Mouse (Mus musculus) heart, embryonic 11.5 days (tissue): ENCODE measurements around the gene Gm14190. TPM values are rescaled to one million over a fixed set of nuclear protein-coding genes. Genes with fewer than 3 reads are reported as not detected.
"Not testable (repeated sequence)": the region's sequence is repeated elsewhere in the genome, so short reads cannot be mapped to it uniquely, and the experiment has no call there.

ENCODE experiments used
- ATAC-seq: fragments of 200-750 bp; cut with Nextera tagmentation; replicated peaks from 2 replicates; pipeline ENCODE4 v1.8.0; 2017; ENCODE audit warnings: moderate library complexity; ENCODE audit not compliant: insufficient number of reproducible peaks, low FRiP score, low TSS enrichment
- H3K27ac ChIP-seq: fragments of 300-500 bp; sonication (generic); 2 replicates; pipeline ENCODE4 v1.5.1; 2014; ENCODE audit warnings: mild to moderate bottlenecking, low read depth, low read length
- H3K27me3 ChIP-seq: fragments of 300-500 bp; sonication (generic); 2 replicates; pipeline ENCODE4 v1.6.1; 2014; ENCODE audit warnings: mild to moderate bottlenecking, low read length, mixed read lengths; ENCODE audit not compliant: control insufficient read depth, insufficient read depth
- H3K36me3 ChIP-seq: fragments of 300-500 bp; sonication (generic); 2 replicates; pipeline ENCODE4 v1.6.1; 2014; ENCODE audit warnings: mild to moderate bottlenecking, low read length, moderate library complexity, mixed read lengths; ENCODE audit not compliant: control insufficient read depth, insufficient read depth
- H3K4me1 ChIP-seq: fragments of 300-500 bp; sonication (generic); 2 replicates; pipeline ENCODE4 v1.6.1; 2014; ENCODE audit warnings: low read length; ENCODE audit not compliant: control insufficient read depth, insufficient read depth
- H3K4me2 ChIP-seq: fragments of 300-500 bp; sonication (generic); 2 replicates; pipeline ENCODE4 v1.6.1; 2014; ENCODE audit warnings: mild to moderate bottlenecking, moderate library complexity
- H3K4me3 ChIP-seq: fragments of 300-500 bp; sonication (generic); 2 replicates; pipeline ENCODE4 v1.5.1; 2014; ENCODE audit warnings: low read depth, low read length
- H3K9ac ChIP-seq: fragments of 300-500 bp; sonication (generic); 2 replicates; pipeline ENCODE4 v1.6.1; 2014; ENCODE audit warnings: mild to moderate bottlenecking, low read depth, low read length, moderate library complexity
- H3K9me3 ChIP-seq: fragments of 300-500 bp; sonication (generic); replicated peaks from 2 replicates; pipeline ENCODE4 v1.6.1; 2016; ENCODE audit warnings: low read length; ENCODE audit not compliant: control insufficient read depth
- WGBS: fragments of 180-500 bp; shearing (Covaris S2); extraction: QIAGEN DNeasy Blood & Tissue Kit; methylation state at CpG from one replicate; pipeline ENCODE4 v1.1.7; 2014; ENCODE audit not compliant: insufficient replicate concordance; 5-methylcytosine and 5-hydroxymethylcytosine counted together
- polyA plus RNA-seq: library from polyadenylated mRNA; unstranded; fragments of >200 nt; fragmentation: Nextera tagmentation; extraction: Ambion mirVana; gene quantifications from 2 replicates; pipeline ENCODE4 v1.2.1, GENCODE M21; 2014

The Gm14190 gene
- polyA plus RNA-seq, 1 experiment from 2014 or later: not detected

DNA sequence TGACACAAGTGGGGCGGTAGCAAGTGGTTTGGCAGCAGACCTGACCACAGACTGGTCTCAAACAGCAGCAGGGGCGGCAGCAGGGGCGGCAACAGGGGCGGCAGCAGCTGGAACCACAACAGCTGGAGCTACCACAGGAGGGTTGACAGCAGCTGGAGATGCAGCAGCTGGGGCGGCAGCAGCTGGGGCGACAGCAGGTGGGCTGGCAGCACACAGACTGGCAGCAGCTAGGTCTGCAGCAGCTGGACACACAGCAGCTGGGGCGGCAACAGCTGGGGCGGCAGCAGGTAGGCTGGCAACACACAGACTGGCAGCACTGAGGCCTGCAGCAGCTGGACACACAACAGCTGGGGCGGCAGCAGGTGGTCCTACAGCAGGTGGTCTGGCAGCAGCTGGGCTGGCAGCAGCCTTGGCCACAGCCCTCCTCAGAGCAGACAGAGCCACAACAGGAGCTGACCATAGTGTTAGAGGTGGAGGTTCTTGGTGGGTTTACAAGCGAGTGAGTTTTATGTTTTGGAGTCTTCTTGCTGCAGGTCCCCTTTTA lies 32.0 kb downstream of the Gm14190 start, which contains the start of gene Gm11563:
Gm11563 (minus strand) TSS at position 494 of the 544 bp plus-strand sequence.
- H3K36me3 ChIP-seq, H3K4me1 ChIP-seq, H3K9me3 ChIP-seq, ATAC-seq, H3K4me3 ChIP-seq, H3K27me3 ChIP-seq, H3K4me2 ChIP-seq, H3K27ac ChIP-seq, H3K9ac ChIP-seq: not testable (repeated sequence)
- 62% methylated on average over 10 of the region's 10 CpGs for WGBS

DNA sequence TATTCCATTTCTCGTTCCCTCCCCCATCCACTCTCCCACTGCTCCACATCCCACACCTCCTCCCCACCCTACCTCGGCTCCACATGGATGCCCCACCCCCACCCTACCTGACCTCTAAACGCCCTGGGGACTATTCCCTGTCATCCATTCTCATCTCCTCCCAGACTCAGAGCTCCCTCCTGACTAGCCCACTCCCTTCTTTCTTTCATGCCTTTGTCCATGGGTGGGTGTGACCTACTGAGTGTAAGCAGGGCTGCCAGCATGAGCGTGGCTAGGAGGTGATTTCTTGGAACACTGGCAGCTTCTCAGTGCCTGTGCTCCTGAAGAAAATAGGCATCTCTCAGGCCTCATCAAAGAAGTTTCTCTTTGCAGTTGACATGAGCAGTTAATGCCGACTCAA lies 33.5 kb downstream of the Gm14190 start:
- ATAC-seq: no peak
- Histone ChIP-seq H3K4me1 (no peaks in the 10 kb centered on the region), H3K9ac (no peak overlapping the region), H3K36me3 (no peaks in the 10 kb centered on the region), H3K4me2 (no peak overlapping the region), H3K9me3 (no peaks in the 10 kb centered on the region), H3K27me3 (no peaks in the 10 kb centered on the region), H3K27ac (no peak overlapping the region), H3K4me3 (no peak overlapping the region)
- WGBS: 47% methylated on average over 5 of the region's 5 CpGs

DNA sequence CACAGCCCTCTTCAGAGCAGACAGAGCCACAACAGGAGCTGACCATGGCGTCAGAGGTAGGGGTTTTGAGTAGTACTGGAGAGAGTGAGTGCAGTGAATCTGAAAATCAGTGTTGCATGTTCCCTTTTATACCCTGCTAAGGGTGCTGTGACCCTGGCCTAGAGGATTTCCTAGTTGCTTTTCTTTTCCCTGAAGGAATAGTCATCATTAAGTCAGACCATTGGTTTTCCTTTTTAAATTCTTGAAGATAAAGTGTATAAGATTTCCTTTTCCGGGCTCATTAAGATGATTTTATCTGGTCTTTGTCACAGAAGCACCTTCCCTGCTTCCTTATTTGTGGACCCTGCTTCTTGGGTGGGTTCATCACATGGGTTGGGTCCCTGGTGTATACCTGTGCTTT lies 40.4 kb downstream of the Gm14190 start, which contains the start of gene Gm11555:
Gm11555 (minus strand) TSS at position 101 of the 400 bp plus-strand sequence.
- Histone ChIP-seq H3K4me2 (no peak within 1 kb of the TSS), H3K4me1 (no peaks in the 10 kb centered on the region), H3K27ac (no peak within 1 kb of the TSS), H3K9ac (no peak within 1 kb of the TSS), H3K36me3 (no peaks in the 10 kb centered on the region), H3K4me3 (no peak within 1 kb of the TSS), H3K27me3 (no peaks in the 10 kb centered on the region), H3K9me3 (no peaks in the 10 kb centered on the region)
- 78% methylated on average over 2 of the region's 2 CpGs for WGBS
- ATAC-seq: no peak

DNA sequence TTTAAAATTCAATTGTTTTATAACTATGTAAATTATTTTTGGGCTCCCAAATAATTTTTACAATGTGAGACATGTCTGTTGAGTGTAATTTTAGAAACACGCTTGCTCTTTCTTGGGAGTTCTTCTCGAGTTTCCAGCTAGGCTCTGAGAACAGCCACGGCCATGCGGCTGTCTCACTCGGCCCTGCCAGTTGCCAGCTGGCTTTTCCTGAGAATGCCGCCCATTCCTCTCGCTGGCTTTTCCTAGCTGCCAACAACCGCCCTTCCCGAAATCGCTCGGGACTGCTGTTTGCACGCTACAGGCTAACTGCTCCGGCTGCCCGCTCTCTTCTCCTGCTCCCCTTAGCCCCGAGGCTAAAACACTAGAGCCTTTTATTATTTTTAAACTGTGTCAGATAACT lies 44.1 kb downstream of the Gm14190 start:
- Histone ChIP-seq H3K27ac (no peak overlapping the region), H3K4me1 (no peaks in the 10 kb centered on the region), H3K4me3 (no peak overlapping the region), H3K9me3 (no peaks in the 10 kb centered on the region), H3K9ac (no peak overlapping the region), H3K36me3 (no peaks in the 10 kb centered on the region), H3K27me3 (no peaks in the 10 kb centered on the region), H3K4me2 (no peak overlapping the region)
- ATAC-seq: no peak
- WGBS: 81% methylated on average over 15 of the region's 15 CpGs

DNA sequence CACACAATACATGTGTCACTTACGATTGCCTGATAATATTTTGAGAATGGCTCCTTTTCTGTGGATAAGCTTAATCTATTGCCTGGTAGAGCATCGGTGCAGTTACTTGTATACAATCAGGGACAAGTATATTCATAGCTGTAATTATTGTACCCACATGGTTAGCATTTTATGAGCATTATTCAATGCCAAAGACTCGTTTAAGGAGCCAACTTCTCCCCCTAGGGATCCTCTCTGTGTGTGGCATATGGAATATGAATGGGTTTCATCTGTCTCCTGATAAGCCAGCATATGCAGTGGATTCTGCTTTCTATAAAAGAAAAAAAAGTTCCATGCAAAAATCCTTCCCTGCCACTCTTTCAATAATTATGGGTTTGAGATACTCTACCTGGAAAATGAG lies 46.2 kb downstream of the Gm14190 start:
- Histone ChIP-seq H3K4me3 (no peak overlapping the region), H3K4me2 (no peak overlapping the region), H3K36me3 (no peaks in the 10 kb centered on the region), H3K9me3 (no peaks in the 10 kb centered on the region), H3K4me1 (no peaks in the 10 kb centered on the region), H3K27ac (no peak overlapping the region), H3K9ac (no peak overlapping the region), H3K27me3 (no peaks in the 10 kb centered on the region)
- WGBS: 75% methylated on average over 3 of the region's 3 CpGs
- ATAC-seq: no peak

DNA sequence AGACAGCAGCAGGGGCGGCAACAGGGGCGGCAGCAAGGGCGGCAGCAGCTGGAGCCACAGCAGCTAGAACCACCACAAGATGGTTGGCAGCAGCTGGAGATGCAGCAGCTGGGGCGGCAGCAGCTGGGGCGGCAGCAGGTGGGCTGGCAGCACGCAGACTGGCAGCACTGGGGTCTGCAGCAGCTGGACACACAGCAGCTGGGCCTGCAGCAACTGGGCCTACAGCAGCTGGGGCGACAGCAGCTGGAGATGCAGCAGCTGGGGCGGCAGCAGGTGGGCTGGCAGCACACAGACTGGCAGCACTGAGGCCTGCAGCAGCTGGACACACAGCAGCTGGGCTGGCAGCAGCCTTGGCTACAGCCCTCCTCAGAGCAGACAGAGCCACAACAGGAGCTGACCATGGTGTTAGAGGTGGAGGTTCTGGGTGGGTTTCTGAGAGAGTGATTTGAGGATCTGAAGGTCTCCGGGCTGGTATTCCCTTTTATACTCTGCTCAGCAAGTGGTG lies 46.9 kb downstream of the Gm14190 start, which contains the start of gene Krtap4-7:
Krtap4-7 (minus strand) TSS at position 455 of the 505 bp plus-strand sequence.
- H3K27me3 ChIP-seq, H3K27ac ChIP-seq, H3K36me3 ChIP-seq, H3K4me2 ChIP-seq, ATAC-seq, H3K4me1 ChIP-seq, H3K9me3 ChIP-seq, H3K4me3 ChIP-seq, H3K9ac ChIP-seq: not testable (repeated sequence)
- WGBS: 70% methylated on average over 9 of the region's 9 CpGs

DNA sequence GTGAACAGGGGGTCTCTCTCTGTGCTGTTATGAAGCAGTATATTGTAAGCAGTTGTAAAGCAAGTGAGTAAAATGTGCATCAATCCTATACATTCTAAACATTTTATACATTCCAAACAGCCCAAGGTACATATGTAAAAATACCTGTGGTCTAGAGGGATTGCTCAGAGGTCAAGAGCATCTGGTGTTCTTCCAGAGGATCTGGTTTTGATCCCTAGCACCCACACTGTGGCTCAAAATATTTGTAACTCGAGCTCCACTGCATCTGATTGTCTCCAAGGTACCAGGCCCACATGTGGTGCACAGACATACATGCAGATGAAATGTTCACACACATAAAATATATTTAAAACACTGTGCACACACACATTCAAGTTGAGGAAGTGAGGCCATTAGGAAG lies 49.6 kb downstream of the Gm14190 start:
- Histone ChIP-seq H3K4me3 (no peak overlapping the region), H3K9me3 (no peaks in the 10 kb centered on the region), H3K27ac (no peak overlapping the region), H3K27me3 (no peaks in the 10 kb centered on the region), H3K4me1 (no peaks in the 10 kb centered on the region), H3K36me3 (no peaks in the 10 kb centered on the region), H3K9ac (no peak overlapping the region), H3K4me2 (no peak overlapping the region)
- 20% methylated on average over 1 of the region's 1 CpGs for WGBS
- no peak for ATAC-seq

Other genes with a start within 250 kb of the Gm14190 start
- gene Krt23, start 197.6 kb downstream of the Gm14190 start, polyA plus RNA-seq: 0.43 and 0.51 TPM in 2 replicates
- gene Krt39, start 169.4 kb downstream of the Gm14190 start, polyA plus RNA-seq: not detected in 2 replicates
- gene Krt40, start 147.6 kb downstream of the Gm14190 start, polyA plus RNA-seq: not detected in 2 replicates
- gene Krtap3-3, start 139.9 kb downstream of the Gm14190 start, polyA plus RNA-seq: not detected in 2 replicates
- not detected in 2 replicates for gene Krtap3-2, start 133.9 kb downstream of the Gm14190 start, polyA plus RNA-seq
- not detected in 2 replicates for gene Gm11939, start 131.3 kb downstream of the Gm14190 start, polyA plus RNA-seq
- not detected in 2 replicates for gene Krtap3-1, start 124.1 kb downstream of the Gm14190 start, polyA plus RNA-seq
- not detected in 2 replicates for gene Krtap1-5, start 109.7 kb downstream of the Gm14190 start, polyA plus RNA-seq
- gene Krtap1-4, start 107.1 kb downstream of the Gm14190 start, polyA plus RNA-seq: not detected in 2 replicates
- gene Krtap1-3, start 99.4 kb downstream of the Gm14190 start, polyA plus RNA-seq: not detected in 2 replicates
- not detected in 2 replicates for gene Krtap9-3, start 92.6 kb downstream of the Gm14190 start, polyA plus RNA-seq
- not detected in 2 replicates for gene Gm11938, start 87.4 kb downstream of the Gm14190 start, polyA plus RNA-seq
- gene Gm11937, start 80.6 kb downstream of the Gm14190 start, polyA plus RNA-seq: not detected in 2 replicates
- gene Krtap2-4, start 75.9 kb downstream of the Gm14190 start, polyA plus RNA-seq: not detected in 2 replicates
- not detected in 2 replicates for gene Gm11562, start 70.3 kb downstream of the Gm14190 start, polyA plus RNA-seq
- gene Krtap4-1, start 62.5 kb downstream of the Gm14190 start, polyA plus RNA-seq: not detected in 2 replicates
- not detected in 2 replicates for gene Krtap4-2, start 55.7 kb downstream of the Gm14190 start, polyA plus RNA-seq
- gene Krtap4-7, start 46.7 kb downstream of the Gm14190 start, polyA plus RNA-seq: not detected in 2 replicates
- gene Gm11555, start 40.5 kb downstream of the Gm14190 start, polyA plus RNA-seq: not detected in 2 replicates
- not detected in 2 replicates for gene Gm11563, start 31.8 kb downstream of the Gm14190 start, polyA plus RNA-seq
- not detected in 2 replicates for gene Krtap4-6, start 24.8 kb downstream of the Gm14190 start, polyA plus RNA-seq
- gene Gm14180, start 43.5 kb upstream of the Gm14190 start, polyA plus RNA-seq: not detected in 2 replicates
- gene Gm11595, start 82.2 kb upstream of the Gm14190 start, polyA plus RNA-seq: not detected in 2 replicates
- gene Krtap4-8, start 90.0 kb upstream of the Gm14190 start, polyA plus RNA-seq: not detected in 2 replicates
- not detected in 2 replicates for gene Krtap4-9, start 94.5 kb upstream of the Gm14190 start, polyA plus RNA-seq
- not detected in 2 replicates for gene Gm11596, start 102.7 kb upstream of the Gm14190 start, polyA plus RNA-seq
- gene Gm11569, start 108.2 kb upstream of the Gm14190 start, polyA plus RNA-seq: not detected in 2 replicates
- not detected in 2 replicates for gene Gm11554, start 113.7 kb upstream of the Gm14190 start, polyA plus RNA-seq
- gene Krtap4-13, start 119.2 kb upstream of the Gm14190 start, polyA plus RNA-seq: not detected in 2 replicates
- not detected in 2 replicates for gene Gm11564, start 124.9 kb upstream of the Gm14190 start, polyA plus RNA-seq
- not detected in 2 replicates for gene 2300003K06Rik, start 147.3 kb upstream of the Gm14190 start, polyA plus RNA-seq
- gene Krtap4-16, start 160.9 kb upstream of the Gm14190 start, polyA plus RNA-seq: not detected in 2 replicates
- not detected in 2 replicates for gene Gm11568, start 167.2 kb upstream of the Gm14190 start, polyA plus RNA-seq
- gene Gm11559, start 173.7 kb upstream of the Gm14190 start, polyA plus RNA-seq: not detected in 2 replicates
- not detected in 2 replicates for gene Krtap9-1, start 182.6 kb upstream of the Gm14190 start, polyA plus RNA-seq
- not detected in 2 replicates for gene Gm11567, start 188.4 kb upstream of the Gm14190 start, polyA plus RNA-seq
- gene Krtap31-1, start 217.2 kb upstream of the Gm14190 start, polyA plus RNA-seq: not detected in 2 replicates
- gene Gm11565, start 224.0 kb upstream of the Gm14190 start, polyA plus RNA-seq: not detected in 2 replicates
- not detected in 2 replicates for gene Krtap31-2, start 245.6 kb upstream of the Gm14190 start, polyA plus RNA-seq